Comparison of ENCODE assay signal across 29 mouse cellular contexts in the genomic region with DNA sequence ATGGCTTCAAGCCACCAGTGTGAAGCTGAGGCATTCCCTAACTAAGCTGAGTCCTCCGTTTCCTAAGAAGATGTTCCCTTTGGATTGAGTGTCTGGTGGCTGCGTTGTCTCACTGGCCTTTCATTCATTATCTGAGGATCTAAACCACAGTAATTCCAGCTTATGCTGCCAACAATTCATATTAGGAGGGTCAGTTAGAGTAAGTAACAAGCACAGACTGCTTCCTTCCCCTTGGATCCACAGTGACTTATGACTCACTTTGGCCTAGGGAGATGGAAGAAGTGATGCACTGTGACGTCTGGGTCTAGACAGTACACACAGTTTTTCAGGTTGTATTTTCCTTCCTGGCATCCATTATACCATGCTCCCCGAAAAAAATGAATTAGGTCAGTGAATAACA. TPM values are rescaled to one million over a fixed set of nuclear protein-coding genes. Genes with fewer than 3 reads are reported as not detected.
"Had no signal": no experiment of that assay in that cellular context is flagged by ENCODE, and none has a peak within 500 bp of the region (broad histone marks: within the 10 kb centered on the region; RNA-seq: fewer than 3 reads in every experiment).

No protein-coding gene starts in this region.

- H3K36me3 ChIP-seq: heart, embryonic 13.5 days; heart, embryonic 15.5 days; hindbrain, embryonic 13.5 days; hindbrain, embryonic 15.5 days; intestine, embryonic 15.5 days; limb, embryonic 13.5 days; limb, embryonic 15.5 days; liver, embryonic 12.5 days had no signal

- H3K27ac ChIP-seq: gastrocnemius, adult 2 months; heart, adult 2 months; heart, embryonic 13.5 days; heart, embryonic 15.5 days; hindbrain, embryonic 13.5 days; hindbrain, embryonic 15.5 days; intestine, embryonic 15.5 days; limb, embryonic 13.5 days; limb, embryonic 15.5 days; liver, embryonic 12.5 days; liver, embryonic 14.5 days had no signal

- ATAC-seq: inflammation-experienced regulatory T-cells, adult 6 months; intestine, embryonic 15.5 days; intestine, postnatal 0 days; liver, embryonic 12.5 days had no signal

- DNase-seq: gastrocnemius, adult 2 months; gastrocnemius, postnatal 10 days; gastrocnemius, postnatal 25 days; heart, adult 11 months; heart, adult 2 months; heart, postnatal 10 days; kidney, adult 18-20 months; kidney, adult 8-10 months; kidney, postnatal 10 days; kidney, postnatal 25 days; kidney, postnatal 4 days; layer of hippocampus, adult 9-11 months; layer of hippocampus, postnatal 36 days; left cerebral cortex, postnatal 4 days had no signal

- H3K4me2 ChIP-seq: heart, embryonic 11.5 days; heart, embryonic 13.5 days; heart, embryonic 15.5 days; hindbrain, embryonic 13.5 days; hindbrain, embryonic 15.5 days; intestine, embryonic 15.5 days; limb, embryonic 13.5 days; limb, embryonic 15.5 days; liver, embryonic 12.5 days had no signal

- H3K27me3 ChIP-seq: heart, embryonic 13.5 days; heart, embryonic 15.5 days; hindbrain, embryonic 13.5 days; hindbrain, embryonic 15.5 days; intestine, embryonic 15.5 days; limb, embryonic 13.5 days; limb, embryonic 15.5 days; liver, embryonic 12.5 days had no signal

- H3K9me3 ChIP-seq: heart, embryonic 13.5 days; heart, embryonic 15.5 days; hindbrain, embryonic 13.5 days; hindbrain, embryonic 15.5 days; intestine, embryonic 15.5 days; limb, embryonic 13.5 days; limb, embryonic 15.5 days; liver, embryonic 12.5 days had no signal

- H3K9ac ChIP-seq: heart, embryonic 13.5 days; heart, embryonic 15.5 days; hindbrain, embryonic 13.5 days; hindbrain, embryonic 15.5 days; intestine, embryonic 15.5 days; limb, embryonic 13.5 days; limb, embryonic 15.5 days; liver, embryonic 12.5 days; liver, embryonic 14.5 days had no signal

- H3K4me3 ChIP-seq: gastrocnemius, adult 2 months; heart, adult 2 months; heart, embryonic 13.5 days; heart, embryonic 15.5 days; hindbrain, embryonic 13.5 days; hindbrain, embryonic 15.5 days; intestine, embryonic 15.5 days; limb, embryonic 13.5 days; limb, embryonic 15.5 days; liver, embryonic 12.5 days had no signal

- H3K4me1 ChIP-seq: heart, embryonic 13.5 days; heart, embryonic 15.5 days; hindbrain, embryonic 15.5 days; intestine, embryonic 15.5 days; limb, embryonic 13.5 days; limb, embryonic 15.5 days; liver, embryonic 12.5 days had no signal

RNA-seq across cellular contexts. Expression of gene Npy, which starts 57.8 kb away (rescaled TPM):
- total RNA-seq: gastrocnemius, adult 2 months; gastrocnemius, postnatal 10 days; gastrocnemius, postnatal 25 days; heart, adult 2 months; heart, postnatal 10 days; heart, postnatal 25 days; hematopoietic stem cell, adult 5-6 weeks; liver, adult 2 months had no signal
- polyA plus RNA-seq: inflammation-experienced regulatory T-cells, adult 6 months; liver, adult 2 months had no signal
